Mouse (Mus musculus): ENCODE measurements around the gene Zfp947. TPM values are rescaled to one million over a fixed set of nuclear protein-coding genes. Genes with fewer than 3 reads are reported as not detected.

Gene Zfp947
- polyA plus RNA-seq (2017; shearing (Covaris generic)) = 2.1 TPM

GRCm38 (mm10) chr17:22165722-22166294 is at the start of gene Zfp947:
Gene Zfp947, minus strand, starts transcription at chr17:22166190.

Other genes with a start within 250 kb of the Zfp947 start
- gene Zfp942, start 203.7 kb downstream of the Zfp947 start, polyA plus RNA-seq (2017; shearing (Covaris generic)) = 36.0 TPM
- 22.2 TPM for gene Zfp943, start 203.6 kb downstream of the Zfp947 start, polyA plus RNA-seq (2017; shearing (Covaris generic))
- 5.9 TPM for gene Zfp994, start 59.4 kb upstream of the Zfp947 start, polyA plus RNA-seq (2017; shearing (Covaris generic))
- 18.1 TPM for gene CT030661.1, start 148.6 kb upstream of the Zfp947 start, polyA plus RNA-seq (2017; shearing (Covaris generic))
- gene Zfp944, start 195.2 kb upstream of the Zfp947 start, polyA plus RNA-seq (2017; shearing (Covaris generic)) = 14.8 TPM
- 21.0 TPM for gene Zfp758, start 195.3 kb upstream of the Zfp947 start, polyA plus RNA-seq (2017; shearing (Covaris generic))